Mouse (Mus musculus) lung, adult 2 months (tissue): ENCODE data around the gene 1700013G24Rik.

Source experiments
- CTCF ChIP-seq: fragments of 200-500 bp; IDR thresholded peaks from 2 replicates; pipeline ENCODE4 v1.5.1; 2011; ENCODE audit warnings: mild to moderate bottlenecking, low read length, control low read depth; ENCODE audit not compliant: insufficient read depth
- POLR2A ChIP-seq: fragments of 200-500 bp; IDR thresholded peaks from 2 replicates; pipeline ENCODE4 v1.6.1; 2011; ENCODE audit warnings: low read depth, mild to moderate bottlenecking, control low read depth, low read length, borderline replicate concordance; ENCODE audit errors: extremely low read depth

GRCm38 (mm10) chr4:137483871-137484270, 30.8 kb downstream of the 1700013G24Rik start:
- TF ChIP-seq POLR2A: no peak
- TF ChIP-seq CTCF: no peak
